ENCODE assay signal across 30 mouse cellular contexts in the genomic region with DNA sequence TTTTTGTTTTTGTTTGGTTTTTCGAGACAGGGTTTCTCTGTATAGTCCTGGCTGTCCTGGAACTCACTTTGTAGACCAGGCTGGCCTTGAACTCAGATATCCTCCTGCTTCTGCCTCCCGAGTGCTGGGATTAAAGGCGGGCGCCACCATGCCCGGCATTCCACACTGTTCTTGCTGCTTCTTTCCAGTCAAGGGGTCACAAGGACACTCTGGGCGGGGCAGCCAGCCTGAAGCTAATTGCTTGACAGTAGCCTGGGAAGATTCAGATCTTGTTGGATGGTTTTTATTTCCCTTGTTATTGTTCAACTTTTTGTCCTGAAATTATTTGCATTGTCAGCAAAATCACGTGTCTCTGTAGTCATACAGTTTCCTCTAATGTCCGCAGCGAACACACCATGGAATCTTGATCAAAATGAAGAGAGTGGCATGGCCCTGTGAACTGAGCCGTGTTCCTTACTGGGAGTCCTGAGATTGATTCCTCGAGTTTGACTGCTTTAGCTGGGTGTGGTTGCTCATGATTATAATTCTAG. TPM values are rescaled to one million over a fixed set of nuclear protein-coding genes. Genes with fewer than 3 reads are reported as not detected.
A peak's percentile ranks its signal among the peaks of the same experiment; 100 is the strongest.
DNase-seq lines count a peak whose midpoint lies in the region; TF ChIP-seq lines count a peak whose summit lies in the region.
"Had no signal": no experiment of that assay in that cellular context is flagged by ENCODE, and none has a peak within 500 bp of the region (broad histone marks: within the 10 kb centered on the region; RNA-seq: fewer than 3 reads in every experiment).

No protein-coding gene starts in this region.

- H3K9me3 ChIP-seq in ES-E14 (ENCODE audit: control insufficient read depth, insufficient read depth, low read depth, low read length) = no peaks in the 10 kb centered on the region
- H3K9me3 ChIP-seq: embryonic facial prominence, embryonic 10.5 days; embryonic facial prominence, embryonic 13.5 days; forebrain, embryonic 12.5 days; forebrain, embryonic 15.5 days; heart, embryonic 15.5 days; hindbrain, embryonic 10.5 days; hindbrain, embryonic 13.5 days; intestine, embryonic 15.5 days had no signal

- peak; percentile 53 for DNase-seq in kidney, adult 9 months
- no peak for DNase-seq in kidney, postnatal 10 days
- DNase-seq in ES-E14 (ENCODE audit: low read depth, low spot score) = no peak
- DNase-seq in ZHBTc4 (ENCODE audit: low read depth, low spot score) = peak; percentile 42
- no peak for DNase-seq in adrenal gland, postnatal 36 days
- DNase-seq in c-Kit-positive CD71-positive TER-119-positive erythroid progenitor cells, embryonic 14.5 days (ENCODE audit: low spot score) = no peak
- DNase-seq: adrenal gland, adult 8-10 months; adrenal gland, postnatal 25 days; cerebellum, adult 11 months; cerebellum, adult 2 months; cerebellum, postnatal 10 days; cerebellum, postnatal 36 days; embryo, embryonic 11 days; gastrocnemius, postnatal 10 days; gastrocnemius, postnatal 36 days; heart, postnatal 10 days; heart, postnatal 36 days; kidney, adult 11 months had no signal

- no peak overlapping the region for H3K27ac ChIP-seq in ES-E14 (ENCODE audit: insufficient read depth, low read depth, low read length, poor library complexity, severe bottlenecking)
- H3K27ac ChIP-seq: embryonic facial prominence, embryonic 10.5 days; embryonic facial prominence, embryonic 13.5 days; forebrain, embryonic 12.5 days; forebrain, embryonic 15.5 days; heart, embryonic 15.5 days; hindbrain, embryonic 10.5 days; hindbrain, embryonic 13.5 days; intestine, embryonic 15.5 days had no signal

- H3K9ac ChIP-seq in ES-E14 (ENCODE audit: insufficient read depth, low read depth, low read length, poor library complexity, severe bottlenecking) = no peak overlapping the region
- H3K9ac ChIP-seq: embryonic facial prominence, embryonic 13.5 days; forebrain, embryonic 12.5 days; forebrain, embryonic 15.5 days; heart, embryonic 12.5 days; heart, embryonic 15.5 days; hindbrain, embryonic 13.5 days; intestine, embryonic 15.5 days had no signal

- in situ Hi-C loops in ES-E14 (cut with MboI; ENCODE audit: low sequenced_read_pairs in 2 of 2, unreplicated experiment in 2 of 2) = no loop called here

- H3K36me3 ChIP-seq in ES-E14 (ENCODE audit: control insufficient read depth, insufficient read depth, low read length, poor library complexity, severe bottlenecking) = no peaks in the 10 kb centered on the region
- H3K36me3 ChIP-seq: embryonic facial prominence, embryonic 10.5 days; embryonic facial prominence, embryonic 13.5 days; forebrain, embryonic 12.5 days; forebrain, embryonic 15.5 days; heart, embryonic 12.5 days; heart, embryonic 15.5 days; hindbrain, embryonic 10.5 days; hindbrain, embryonic 13.5 days; intestine, embryonic 15.5 days had no signal

- no peaks in the 10 kb centered on the region for H3K4me1 ChIP-seq in ES-E14 (ENCODE audit: control insufficient read depth in 2 of 2, insufficient read depth in 2 of 2, low read length in 2 of 2, poor library complexity in 1 of 2)
- H3K4me1 ChIP-seq: embryonic facial prominence, embryonic 10.5 days; embryonic facial prominence, embryonic 13.5 days; forebrain, embryonic 12.5 days; forebrain, embryonic 15.5 days; heart, embryonic 12.5 days; heart, embryonic 15.5 days; hindbrain, embryonic 10.5 days; hindbrain, embryonic 13.5 days; intestine, embryonic 15.5 days had no signal

- no peak overlapping the region for H3K4me3 ChIP-seq in ES-E14 (ENCODE audit: insufficient read depth in 1 of 2, low read depth in 1 of 2, low read length in 2 of 2, poor library complexity in 1 of 2, severe bottlenecking in 1 of 2)
- H3K4me3 ChIP-seq: embryonic facial prominence, embryonic 10.5 days; embryonic facial prominence, embryonic 13.5 days; erythroblast, embryonic 14.5 days; forebrain, embryonic 12.5 days; forebrain, embryonic 15.5 days; heart, embryonic 12.5 days; heart, embryonic 15.5 days; hindbrain, embryonic 10.5 days; hindbrain, embryonic 13.5 days; intestine, embryonic 15.5 days had no signal

TF ChIP-seq in ES-E14, 5 proteins besides CTCF, POLR2A, EP300 and RAD21:
- TF ChIP-seq HCFC1 (IDR thresholded peaks at IDR 0.05; ENCODE audit: borderline replicate concordance, insufficient read depth, low read length) = no peak
- no peak for TF ChIP-seq ZC3H11A (IDR thresholded peaks at IDR 0.05; ENCODE audit: borderline replicate concordance, low read depth, low read length)
- no peak for TF ChIP-seq ZNF384 (IDR thresholded peaks at IDR 0.05; ENCODE audit: low read depth, low read length)
- TF ChIP-seq CHD2 (IDR thresholded peaks at IDR 0.05; ENCODE audit: low read depth, low read length) = no peak
- TF ChIP-seq MAFK (IDR thresholded peaks at IDR 0.05; ENCODE audit: insufficient read depth, low read depth, low read length) = peak; percentile 94

RNA-seq across cellular contexts. Expression of gene Havcr1, which starts 3.3 kb away (rescaled TPM):
- total RNA-seq in ES-E14 (2012; rRNA removed) = 0.22 TPM in 1 of 2 replicates, not detected in the other
- not detected for total RNA-seq in adrenal gland, postnatal 36 days (2021)
- total RNA-seq: adrenal gland, postnatal 25 days; gastrocnemius, adult 18-20 months; gastrocnemius, postnatal 36 days; granulocyte monocyte progenitor cell, adult 5-6 weeks; heart, postnatal 10 days; heart, postnatal 36 days had no signal

RNA-seq across cellular contexts. Expression of gene Timd2, which starts 24.7 kb away (rescaled TPM):
- total RNA-seq in ES-E14 (2012; rRNA removed) = 0.16 and 5.2 TPM in 2 replicates
- under 1 TPM in 1 of 2 experiments, not detected in 1; 0.17 TPM for total RNA-seq in adrenal gland, postnatal 36 days (2021)
- total RNA-seq: adrenal gland, adult 8-10 months; adrenal gland, postnatal 25 days; gastrocnemius, adult 18-20 months; gastrocnemius, postnatal 10 days; gastrocnemius, postnatal 36 days; granulocyte monocyte progenitor cell, adult 5-6 weeks; heart, postnatal 10 days; heart, postnatal 36 days had no signal

Comparison
In these comparisons a context has a peak if more than half of its experiments do, and no peak if none do; other contexts are left out.
1. DNase-seq: peak in kidney, adult 9 months (single experiment) and ZHBTc4 (single experiment); none in kidney, postnatal 10 days (single experiment), ES-E14 (single experiment), adrenal gland, postnatal 36 days (0 of 2) and c-Kit-positive CD71-positive TER-119-positive erythroid progenitor cells, embryonic 14.5 days (single experiment).